Mouse (Mus musculus) myocyte (in vitro differentiated cells): ENCODE results near the gene Bcl2. TPM values are rescaled to one million over a fixed set of nuclear protein-coding genes. Genes with fewer than 3 reads are reported as not detected.
"Not testable (repeated sequence)": the region's sequence is repeated elsewhere in the genome, so short reads cannot be mapped to it uniquely, and the experiment has no call there.

Experiments
- H3K27me3 ChIP-seq: one replicate; pipeline ENCODE4 v1.6.1; 2011; ENCODE audit not compliant: control insufficient read depth, insufficient read depth, insufficient read length
- H3K36me3 ChIP-seq: one replicate; pipeline ENCODE4 v1.6.1; 2011; ENCODE audit not compliant: control insufficient read depth, insufficient read depth
- H3K4me2 ChIP-seq: one replicate; pipeline ENCODE4 v1.6.1; 2011; ENCODE audit warnings: low read depth, control low read depth
- H3K4me3 ChIP-seq: one replicate; pipeline ENCODE4 v1.5.1; 2011; ENCODE audit warnings: mild to moderate bottlenecking, control low read depth, moderate library complexity
- H3K79me2 ChIP-seq: one replicate; pipeline ENCODE4 v1.6.1; 2011; ENCODE audit not compliant: control insufficient read depth, insufficient read depth
- H3ac ChIP-seq: one replicate; pipeline ENCODE4 v1.6.1; 2011; ENCODE audit not compliant: control insufficient read depth, insufficient read length
- CEBPB ChIP-seq: IDR thresholded peaks from 2 replicates; pipeline ENCODE4 v1.6.1; 2011; ENCODE audit warnings: mild to moderate bottlenecking, moderate library complexity; ENCODE audit not compliant: poor library complexity, insufficient read depth, severe bottlenecking
- E2F4 ChIP-seq: IDR thresholded peaks from one replicate; pipeline ENCODE4 v1.6.1; 2011; ENCODE audit warnings: mild to moderate bottlenecking, control low read depth, moderate library complexity; ENCODE audit not compliant: insufficient read depth
- MAX ChIP-seq: IDR thresholded peaks from one replicate; pipeline ENCODE4 v1.6.1; 2011; ENCODE audit warnings: low read depth, mild to moderate bottlenecking, control low read depth
- MYOD1 ChIP-seq, 3 experiments: IDR thresholded peaks; one replicate each; pipeline ENCODE4 v1.6.1; 2011; ENCODE audit warnings: control low read depth in 2 of 3, low read depth in 2 of 3, mild to moderate bottlenecking in 2 of 3, moderate library complexity in 1 of 3; ENCODE audit not compliant: insufficient read length in 2 of 3, control insufficient read depth in 1 of 3
- MYOG ChIP-seq, 3 experiments: IDR thresholded peaks; one replicate each; pipeline ENCODE4 v1.6.1; 2011; ENCODE audit warnings: control low read depth in 2 of 3, low read depth in 2 of 3, mild to moderate bottlenecking in 2 of 3; ENCODE audit not compliant: insufficient read length in 2 of 3, control insufficient read depth in 1 of 3, insufficient read depth in 1 of 3
- POLR2A ChIP-seq: IDR thresholded peaks from one replicate; pipeline ENCODE4 v1.6.1; 2011; ENCODE audit warnings: low read depth, mild to moderate bottlenecking, control low read depth, moderate library complexity; ENCODE audit not compliant: insufficient read length
- POLR2AphosphoS2 ChIP-seq: IDR thresholded peaks from one replicate; pipeline ENCODE4 v1.6.1; 2011; ENCODE audit warnings: low read depth, control low read depth; ENCODE audit not compliant: insufficient read length
- REST ChIP-seq: IDR thresholded peaks from one replicate; pipeline ENCODE4 v1.6.1; 2011; ENCODE audit warnings: mild to moderate bottlenecking, control low read depth, moderate library complexity; ENCODE audit not compliant: insufficient read depth, insufficient read length
- SRF ChIP-seq: IDR thresholded peaks from one replicate; pipeline ENCODE4 v1.6.1; 2011; ENCODE audit warnings: low read depth; ENCODE audit not compliant: control insufficient read depth, insufficient read length
- TCF12 ChIP-seq: IDR thresholded peaks from one replicate; pipeline ENCODE4 v1.6.1; 2011; ENCODE audit warnings: mild to moderate bottlenecking, control low read depth; ENCODE audit not compliant: poor library complexity, insufficient read depth, severe bottlenecking
- TCF3 ChIP-seq: IDR thresholded peaks from one replicate; pipeline ENCODE4 v1.6.1; 2011; ENCODE audit warnings: low read depth, control low read depth; ENCODE audit not compliant: insufficient read length
- USF1 ChIP-seq: IDR thresholded peaks from one replicate; pipeline ENCODE4 v1.6.1; 2011; ENCODE audit warnings: low read depth, mild to moderate bottlenecking, control low read depth, moderate library complexity
- polyA plus RNA-seq: library from polyadenylated mRNA; unstranded; fragments of >200 nt; fragmentation: generic; extraction: Trizol; gene quantifications from one replicate; pipeline ENCODE4 v1.2.1, GENCODE M21; 2012; ENCODE audit warnings: missing spikeins

The Bcl2 gene
- polyA plus RNA-seq, 1 experiment: 1.9 TPM

DNA sequence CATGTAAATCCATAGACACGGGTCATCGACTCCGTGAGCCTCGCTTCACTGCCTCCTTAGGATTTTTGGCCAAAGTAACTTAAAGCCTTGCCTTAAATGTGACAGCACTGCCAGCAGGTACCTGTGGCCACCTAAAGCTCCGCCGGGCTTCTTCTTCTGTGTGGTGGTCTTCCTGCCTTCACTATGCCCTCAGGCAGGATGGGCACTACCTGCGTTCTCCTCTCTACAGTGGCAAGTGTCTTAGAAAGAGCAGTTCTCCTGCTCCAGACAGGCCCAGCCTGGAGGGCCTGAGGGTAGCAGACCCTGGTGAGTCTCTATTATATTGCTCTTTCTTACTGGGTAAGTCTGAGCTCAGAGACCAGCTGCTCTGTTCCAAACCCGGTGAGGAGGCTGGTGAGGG, 172.2 kb downstream of the Bcl2 start:
- H3K4me2 ChIP-seq: no peak overlapping the region
- H3K27me3 ChIP-seq: no peaks in the 10 kb centered on the region
- H3K79me2 ChIP-seq: no peaks in the 10 kb centered on the region
- H3K36me3 ChIP-seq: peaks cover 3% of the 10 kb centered on the region
- TF ChIP-seq TCF3 (no peak), REST (no peak), CEBPB (no peak), POLR2AphosphoS2 (no peak), MYOG (IDR thresholded peaks at IDR 0.05; ENCODE audit: control insufficient read depth in 1 of 3, insufficient read depth in 1 of 3, insufficient read length in 2 of 3, low read depth in 2 of 3) (no peak), TCF12 (no peak), MAX (no peak), USF1 (no peak), E2F4 (no peak), MYOD1 (IDR thresholded peaks at IDR 0.05; ENCODE audit: control insufficient read depth in 1 of 3, insufficient read length in 2 of 3, low read depth in 2 of 3) (no peak)
- no peak overlapping the region for H3K4me3 ChIP-seq
- H3ac ChIP-seq: no peak overlapping the region

GRCm38 (mm10) chr1:106540130-106540529, 173.9 kb downstream of the Bcl2 start:
- TF ChIP-seq SRF (no peak), POLR2AphosphoS2 (no peak), MYOD1 (IDR thresholded peaks at IDR 0.05; ENCODE audit: control insufficient read depth in 1 of 3, insufficient read length in 2 of 3, low read depth in 2 of 3) (no peak), TCF12 (no peak), MAX (no peak), TCF3 (no peak), MYOG (IDR thresholded peaks at IDR 0.05; ENCODE audit: control insufficient read depth in 1 of 3, insufficient read depth in 1 of 3, insufficient read length in 2 of 3, low read depth in 2 of 3) (no peak), USF1 (no peak), E2F4 (no peak), POLR2A (no peak), REST (no peak), CEBPB (no peak)
- Histone ChIP-seq H3ac (no peak overlapping the region), H3K27me3 (no peaks in the 10 kb centered on the region), H3K4me3 (no peak overlapping the region), H3K4me2 (no peak overlapping the region), H3K36me3 (peaks cover 3% of the 10 kb centered on the region), H3K79me2 (no peaks in the 10 kb centered on the region)

GRCm38 (mm10) chr1:106539029-106539428, 175.0 kb downstream of the Bcl2 start:
- Histone ChIP-seq H3ac (no peak overlapping the region), H3K27me3 (no peaks in the 10 kb centered on the region), H3K79me2 (no peaks in the 10 kb centered on the region), H3K4me3 (no peak overlapping the region), H3K4me2 (no peak overlapping the region), H3K36me3 (peaks cover 3% of the 10 kb centered on the region)
- TF ChIP-seq MAX (no peak), POLR2AphosphoS2 (no peak), TCF3 (no peak), CEBPB (no peak), SRF (no peak)

DNA sequence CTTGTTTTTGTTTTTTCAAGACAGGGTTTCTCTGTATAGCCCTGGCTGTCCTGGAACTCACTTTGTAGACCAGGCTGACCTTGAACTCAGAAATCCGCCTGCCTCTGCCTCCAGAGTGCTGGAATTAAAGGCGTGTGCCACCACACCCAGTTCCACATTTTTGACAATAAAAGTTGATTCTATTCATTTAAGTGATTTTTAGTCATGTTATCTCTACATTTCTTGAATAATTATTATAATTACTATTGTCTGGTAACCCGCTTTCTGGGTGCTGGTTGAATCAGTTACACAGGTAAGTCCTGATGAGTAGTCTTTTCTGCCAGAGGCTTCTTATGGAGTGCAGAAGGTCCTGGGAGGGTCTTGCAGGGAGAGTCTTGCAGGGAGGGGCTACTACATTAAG, 179.2 kb downstream of the Bcl2 start:
- H3K79me2 ChIP-seq, H3K4me2 ChIP-seq, H3K27me3 ChIP-seq, H3ac ChIP-seq, H3K4me3 ChIP-seq, H3K36me3 ChIP-seq: not testable (repeated sequence)

GRCm38 (mm10) chr1:106529570-106529969, 184.5 kb downstream of the Bcl2 start:
- Histone ChIP-seq H3ac (no peak overlapping the region), H3K36me3 (no peaks in the 10 kb centered on the region), H3K27me3 (no peaks in the 10 kb centered on the region), H3K4me2 (no peak overlapping the region), H3K79me2 (no peaks in the 10 kb centered on the region), H3K4me3 (no peak overlapping the region)
- TF ChIP-seq CEBPB (no peak), TCF12 (no peak), SRF (no peak), POLR2A (no peak), E2F4 (no peak), MYOD1 (IDR thresholded peaks at IDR 0.05; ENCODE audit: control insufficient read depth in 1 of 3, insufficient read length in 2 of 3, low read depth in 2 of 3) (no peak), MAX (no peak), USF1 (no peak), TCF3 (no peak), REST (no peak), POLR2AphosphoS2 (no peak), MYOG (IDR thresholded peaks at IDR 0.05; ENCODE audit: control insufficient read depth in 1 of 3, insufficient read depth in 1 of 3, insufficient read length in 2 of 3, low read depth in 2 of 3) (no peak)
